20 mouse cellular contexts compared by ENCODE assay signal in genomic region chr4:126473031-126473430, GRCm38 (mm10). TPM values are rescaled to one million over a fixed set of nuclear protein-coding genes. Genes with fewer than 3 reads are reported as not detected.
DNase-seq lines count a peak whose midpoint lies in the region; ATAC-seq and TF ChIP-seq lines count a peak whose summit lies in the region.
"Had no signal": no experiment of that assay in that cellular context is flagged by ENCODE, and none has a peak within 500 bp of the region (broad histone marks: within the 10 kb centered on the region; RNA-seq: fewer than 3 reads in every experiment).

No protein-coding gene starts in this region.

- no peaks in the 10 kb centered on the region for H3K36me3 ChIP-seq in kidney, adult 2 months (ENCODE audit: control insufficient read depth, insufficient read depth, low read length)
- no peaks in the 10 kb centered on the region for H3K36me3 ChIP-seq in G1E (replicated peaks)
- no peaks in the 10 kb centered on the region for H3K36me3 ChIP-seq in myocyte (ENCODE audit: control insufficient read depth, insufficient read depth)
- H3K36me3 ChIP-seq: embryonic facial prominence, embryonic 12.5 days; liver, embryonic 13.5 days; neural tube, embryonic 15.5 days; stomach, embryonic 15.5 days had no signal

- no peaks in the 10 kb centered on the region for H3K4me1 ChIP-seq in kidney, adult 2 months (ENCODE audit: control insufficient read depth, insufficient read depth, low read length)
- peaks cover 8% of the 10 kb centered on the region for H3K4me1 ChIP-seq in G1E (ENCODE audit: insufficient read depth, low read depth, low read length)

- H3ac ChIP-seq in myocyte (ENCODE audit: control insufficient read depth, insufficient read length): no peak overlapping the region

- H3K9me3 ChIP-seq in G1E (replicated peaks): no peaks in the 10 kb centered on the region
- H3K9me3 ChIP-seq: embryonic facial prominence, embryonic 12.5 days; liver, embryonic 13.5 days; neural tube, embryonic 15.5 days; stomach, embryonic 15.5 days had no signal

- no peak overlapping the region for H3K27ac ChIP-seq in kidney, adult 2 months (ENCODE audit: insufficient read depth, low read depth, low read length)
- H3K27ac ChIP-seq: embryonic facial prominence, embryonic 12.5 days; hindbrain, embryonic 14.5 days; liver, embryonic 13.5 days; neural tube, embryonic 15.5 days; stomach, embryonic 15.5 days had no signal

- no peak for TF ChIP-seq POLR2A in kidney, adult 2 months (IDR thresholded peaks at IDR 0.05; ENCODE audit: low read depth, low read length)
- TF ChIP-seq POLR2A in myocyte (IDR thresholded peaks at IDR 0.05; ENCODE audit: insufficient read length, low read depth): no peak

- no peak overlapping the region for H3K4me3 ChIP-seq in kidney, adult 2 months (ENCODE audit: insufficient read depth, low read depth, low read length)
- no peak overlapping the region for H3K4me3 ChIP-seq in G1E (ENCODE audit: low read depth, low read length)
- H3K4me3 ChIP-seq in myocyte: no peak overlapping the region
- H3K4me3 ChIP-seq: embryonic facial prominence, embryonic 12.5 days; liver, embryonic 13.5 days; neural tube, embryonic 15.5 days; stomach, embryonic 15.5 days had no signal

- no peak for TF ChIP-seq CTCF in kidney, adult 2 months (conservative IDR thresholded peaks at IDR 0.05; ENCODE audit: insufficient read depth, insufficient read length, low read depth, low read length)
- no peak for TF ChIP-seq CTCF in G1E (IDR thresholded peaks at IDR 0.05; ENCODE audit: low read depth, low read length)

- intact Hi-C loops in left cerebral cortex, postnatal 10 days (cut with DNase I): no loop called here

- no peak overlapping the region for H3K4me2 ChIP-seq in myocyte (ENCODE audit: low read depth)
- H3K4me2 ChIP-seq: embryonic facial prominence, embryonic 12.5 days; hindbrain, embryonic 14.5 days; liver, embryonic 13.5 days; midbrain, embryonic 11.5 days; neural tube, embryonic 15.5 days; stomach, embryonic 15.5 days had no signal

- ATAC-seq in G1E (ENCODE audit: extremely low read depth, insufficient number of reproducible peaks, low FRiP score, poor library complexity, severe bottlenecking): no peak
- ATAC-seq: forebrain, postnatal 0 days had no signal

- DNase-seq in kidney, postnatal 4 days: peak; percentile 44 to 55
- no peak for DNase-seq in kidney, adult 2 months
- peak; percentile 14 for DNase-seq in G1E (ENCODE audit: low spot score)
- peak; percentile 45 for DNase-seq in embryo, embryonic 10.5 days (ENCODE audit: low spot score)
- no peak for DNase-seq in ovary, postnatal 36 days (ENCODE audit: low spot score)
- DNase-seq in left cerebral cortex, postnatal 10 days (ENCODE audit: extremely low spot score in 1 of 2, low spot score in 2 of 2): no peak
- DNase-seq: adrenal gland, postnatal 10 days; cerebellum, adult 8-10 months; forebrain, postnatal 0 days; heart, adult 18-20 months; liver, embryonic 13.5 days; spleen, adult 18-20 months; thymus, postnatal 25 days had no signal

- no peaks in the 10 kb centered on the region for H3K79me2 ChIP-seq in myocyte (ENCODE audit: control insufficient read depth, insufficient read depth)

- H3K27me3 ChIP-seq in kidney, adult 2 months (replicated peaks; ENCODE audit: control insufficient read depth, insufficient read depth, low read length): no peaks in the 10 kb centered on the region
- H3K27me3 ChIP-seq in G1E (ENCODE audit: insufficient read depth, low read length) (peaks cover 2% of the 10 kb centered on the region; the same call in 1 of the 2 replicates), myocyte (ENCODE audit: control insufficient read depth, insufficient read depth, insufficient read length) (no peaks in the 10 kb centered on the region)
- H3K27me3 ChIP-seq: CH12.LX; embryonic facial prominence, embryonic 12.5 days; liver, embryonic 13.5 days; neural tube, embryonic 15.5 days; stomach, embryonic 15.5 days had no signal

- 45% methylated on average over 5 of the region's 5 CpGs for WGBS in kidney, adult 2 months

TF ChIP-seq in myocyte, 11 proteins besides CTCF, POLR2A, EP300 and RAD21:
- TF ChIP-seq TCF3 (IDR thresholded peaks at IDR 0.05; ENCODE audit: insufficient read length, low read depth) (no peak), MYOG (IDR thresholded peaks at IDR 0.05; ENCODE audit: control insufficient read depth in 1 of 3, insufficient read depth in 1 of 3, insufficient read length in 2 of 3, low read depth in 2 of 3) (no peak), E2F4 (IDR thresholded peaks at IDR 0.05; ENCODE audit: insufficient read depth) (no peak), TCF12 (IDR thresholded peaks at IDR 0.05; ENCODE audit: insufficient read depth, poor library complexity, severe bottlenecking) (no peak), SRF (IDR thresholded peaks at IDR 0.05; ENCODE audit: control insufficient read depth, insufficient read length, low read depth) (no peak), MYOD1 (IDR thresholded peaks at IDR 0.05; ENCODE audit: control insufficient read depth in 1 of 3, insufficient read length in 2 of 3, low read depth in 2 of 3) (no peak), CEBPB (IDR thresholded peaks at IDR 0.05; ENCODE audit: insufficient read depth, poor library complexity, severe bottlenecking) (no peak), REST (IDR thresholded peaks at IDR 0.05; ENCODE audit: insufficient read depth, insufficient read length) (peak; percentile 75), POLR2AphosphoS2 (IDR thresholded peaks at IDR 0.05; ENCODE audit: insufficient read length, low read depth) (no peak)

RNA-seq across cellular contexts. Expression of gene Ago1, which starts 4.6 kb away (rescaled TPM):
- polyA plus RNA-seq in kidney, adult 2 months (2012; rRNA removed): 18.0 and 21.4 TPM in 2 replicates
- total RNA-seq in G1E (2014; fragmentation: Nextera tagmentation) (25.3 and 30.9 TPM in 2 replicates), G1E (2017) (12.1 and 15.2 TPM in 2 replicates)
- polyA plus RNA-seq in G1E (2012) (6.2 and 8.0 TPM in 2 replicates), myocyte (2012; fragmentation: generic; extraction: Trizol) (8.4 TPM)
- 10 to 100 TPM; 62.4 to 65.3 TPM for total RNA-seq in left cerebral cortex, postnatal 10 days (2021)

RNA-seq across cellular contexts. Expression of gene Ago3, which starts 43.7 kb away (rescaled TPM):
- 7.9 and 13.6 TPM in 2 replicates for polyA plus RNA-seq in kidney, adult 2 months (2012; rRNA removed)
- total RNA-seq in G1E (2014; fragmentation: Nextera tagmentation) (18.0 and 24.7 TPM in 2 replicates), G1E (2017) (6.3 and 8.9 TPM in 2 replicates)
- polyA plus RNA-seq in G1E (2012) (3.1 and 6.6 TPM in 2 replicates), myocyte (2012; fragmentation: generic; extraction: Trizol) (4.5 TPM)
- 10 to 100 TPM; 23.0 to 23.5 TPM for total RNA-seq in left cerebral cortex, postnatal 10 days (2021)

Comparison
In these comparisons a context has a peak if more than half of its experiments do, and no peak if none do; other contexts are left out.
1. DNase-seq: peak in kidney, postnatal 4 days (2 of 2), G1E (single experiment) and embryo, embryonic 10.5 days (single experiment); none in kidney, adult 2 months (single experiment), ovary, postnatal 36 days (single experiment) and left cerebral cortex, postnatal 10 days (0 of 2).